Mouse (Mus musculus) adipose tissue, adult 10 weeks (tissue): ENCODE measurements around the gene Gm3147. TPM values are rescaled to one million over a fixed set of nuclear protein-coding genes. Genes with fewer than 3 reads are reported as not detected.

Experiments used
- polyA plus RNA-seq: library from polyadenylated mRNA; stranded (reverse); fragments of 350-450 nt; fragmentation: Illumina TruSeq; extraction: RNeasy Lipid Tissue Mini Kit (QIAGEN cat#74804); gene quantifications from one replicate; pipeline ENCODE4 v1.2.3, GENCODE M21; 2014; ENCODE audit warnings: low read depth, low replicate concordance

The Gm3147 gene
- polyA plus RNA-seq, result not detected

GRCm38 (mm10) chr5:94616242-94616641, at the start of gene Gm3147:
Gene Gm3147, minus strand, starts transcription at chr5:94616342.

GRCm38 (mm10) chr5:94648082-94648481, 31.9 kb upstream of the Gm3147 start, which contains the start of gene Gm6205:
Gene Gm6205, plus strand, starts transcription at chr5:94648382.

DNA sequence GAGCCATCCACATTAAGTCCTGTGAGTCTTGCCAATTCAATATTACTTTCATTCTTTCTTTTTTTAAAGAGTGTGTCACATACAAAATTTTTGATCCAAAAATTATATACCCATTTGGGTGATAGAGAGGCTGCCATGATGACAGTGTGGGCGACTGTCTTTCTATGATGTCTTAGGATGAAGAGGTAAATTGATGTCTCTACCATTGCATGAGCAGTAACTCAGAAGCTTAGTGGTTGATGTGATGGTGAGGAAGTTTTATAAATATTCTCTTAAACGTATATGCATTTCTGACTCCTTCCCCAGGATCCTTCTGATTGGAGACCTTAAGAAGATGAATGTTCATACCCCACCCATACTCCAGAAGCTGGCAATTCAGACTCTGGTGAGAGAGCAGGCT, 7.5 kb upstream of the Gm3147 start, which contains the start of gene Gm6509:
Gene Gm6509, plus strand, starts transcription at position 301 of the 400 bp plus-strand sequence.

Other genes starting within 250 kb of the Gm3147 start
- gene Gm7682, start 170.6 kb downstream of the Gm3147 start, polyA plus RNA-seq, result not detected
- gene Gm3139, start 90.1 kb downstream of the Gm3147 start, polyA plus RNA-seq, result not detected
- gene Gm6509, start 7.6 kb upstream of the Gm3147 start, polyA plus RNA-seq, result not detected
- gene Gm6205, start 32.0 kb upstream of the Gm3147 start, polyA plus RNA-seq, result not detected
- not detected for gene Gm3183, start 249.1 kb upstream of the Gm3147 start, polyA plus RNA-seq